Mouse (Mus musculus) cerebellum, adult 11 months (tissue): ENCODE measurements around the gene H2-T24.

Source experiments
- DNase-seq: peaks from one replicate; pipeline ENCODE4 v3.0.0; 2022

H2-T24 gene

DNA sequence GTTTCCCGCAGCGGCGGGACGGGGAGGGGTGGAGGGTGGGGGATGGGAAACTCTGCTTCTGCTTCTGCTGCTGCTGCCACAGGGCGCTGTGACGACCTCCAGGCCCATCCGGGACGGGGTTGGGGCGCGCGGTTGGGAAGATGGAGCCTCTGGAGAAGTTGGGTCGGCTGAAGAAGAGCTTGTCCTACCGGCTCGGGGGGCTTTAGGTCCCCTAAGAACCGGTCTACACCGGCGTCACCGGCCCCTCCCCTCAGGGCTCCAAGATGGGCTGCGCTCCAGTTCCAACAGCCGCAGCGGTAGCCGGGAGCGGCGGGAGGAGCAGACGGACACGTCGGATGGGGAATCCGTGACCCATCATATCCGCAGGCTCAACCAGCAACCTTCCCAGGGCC is 40.0 kb downstream of the H2-T24 start:
- peak; percentile 65 for DNase-seq

DNA sequence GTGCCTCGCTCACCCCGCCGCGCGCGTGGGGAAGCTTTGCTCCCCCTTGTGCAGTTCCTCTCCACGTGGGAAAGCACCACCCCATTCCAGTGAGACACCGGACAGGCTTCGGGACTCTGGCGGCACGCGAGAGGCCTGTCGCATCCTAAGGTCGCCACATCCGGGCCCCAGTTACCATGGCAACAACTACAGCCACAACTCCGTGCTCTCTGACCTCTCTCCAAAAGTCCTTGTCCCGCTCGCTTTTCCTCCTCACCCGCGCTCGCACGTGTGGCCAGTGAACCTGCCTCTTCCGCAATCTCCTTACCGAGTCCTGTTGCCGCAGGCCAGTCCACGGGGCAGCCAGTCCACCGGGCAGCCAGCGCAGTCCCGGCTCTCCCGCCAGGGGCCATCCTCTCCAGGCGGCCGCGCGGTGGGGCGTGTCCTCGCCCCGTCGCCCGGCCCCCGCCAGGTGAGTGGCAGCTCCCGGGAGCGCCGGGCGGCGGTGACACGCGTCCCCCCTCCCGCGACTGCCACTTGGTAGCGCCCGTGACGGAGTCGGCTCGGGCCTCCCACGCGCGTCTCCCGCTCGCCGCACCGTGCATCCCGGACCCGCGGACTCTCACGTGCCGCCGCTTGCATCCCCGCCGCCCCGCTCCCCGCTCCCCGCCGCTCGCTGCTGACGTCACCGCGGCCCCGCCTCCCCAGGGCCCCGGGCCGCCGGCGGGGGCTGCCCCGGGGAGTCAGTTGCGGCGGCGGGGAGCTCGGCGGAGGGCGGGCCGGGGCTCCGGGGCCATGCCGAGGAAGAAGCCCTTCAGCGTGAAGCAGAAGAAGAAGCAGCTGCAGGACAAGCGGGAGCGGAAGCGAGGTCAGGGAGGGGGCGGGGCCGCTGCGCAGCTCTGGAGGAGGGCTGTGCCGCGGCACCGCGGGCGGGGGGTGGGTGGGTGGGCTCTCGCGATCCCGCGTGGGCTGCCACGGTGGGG is 40.7 kb downstream of the H2-T24 start, which contains the start of the genes Gnl1 and Prr3:
Gnl1 (plus strand) TSS at position 451 of the 962 bp plus-strand sequence.
Prr3 (minus strand) TSS at position 836 of the 962 bp plus-strand sequence.
- DNase-seq = peak; percentile 89

DNA sequence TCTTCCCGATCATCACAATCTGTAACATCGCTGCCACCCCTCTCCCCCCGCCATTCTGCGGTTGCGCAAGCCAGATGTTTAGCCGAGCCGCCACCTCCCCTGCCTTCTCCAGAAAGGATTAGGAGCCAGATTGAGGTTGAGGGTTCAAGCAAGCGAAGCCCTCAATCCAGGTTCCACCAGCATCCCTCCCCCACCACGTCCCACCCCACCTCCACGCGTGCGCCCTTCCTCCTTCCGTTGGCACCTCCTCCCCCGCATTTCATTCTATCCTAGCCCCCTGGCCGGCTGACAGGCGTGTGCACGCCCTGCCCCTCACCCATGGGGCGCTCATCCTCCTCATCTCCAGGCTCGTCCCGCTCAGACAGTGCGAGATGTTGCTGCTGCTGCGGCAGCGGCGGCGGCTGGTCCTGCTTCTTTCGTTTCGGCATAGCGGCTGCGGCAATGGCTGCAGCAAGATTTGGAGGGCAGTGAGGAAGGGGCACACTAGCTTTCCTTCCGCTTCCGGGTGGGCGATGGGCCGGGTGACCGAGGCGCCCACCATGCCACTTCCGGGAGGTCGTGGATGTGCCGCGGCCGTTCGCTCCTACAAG is 41.5 kb downstream of the H2-T24 start:
- DNase-seq = no peak

DNA sequence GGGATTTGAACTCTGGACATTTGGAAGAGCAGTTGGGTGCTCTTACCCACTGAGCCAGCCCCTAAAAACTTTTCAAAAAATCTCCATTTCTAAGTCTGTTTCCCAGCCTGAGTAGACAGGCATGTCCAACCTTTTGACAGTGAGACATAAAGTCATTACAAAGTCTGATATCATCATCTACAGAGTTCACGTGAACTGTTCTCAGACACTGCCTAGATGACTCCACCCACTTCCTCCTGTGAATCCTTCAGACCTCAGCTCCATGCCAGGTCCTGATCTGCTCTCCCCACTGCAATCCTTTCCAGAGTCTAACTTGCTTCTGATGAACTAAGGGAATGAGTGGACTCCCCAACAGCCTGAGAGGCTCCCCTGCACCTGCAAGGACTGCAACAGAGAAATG is 48.2 kb downstream of the H2-T24 start:
- DNase-seq = no peak

DNA sequence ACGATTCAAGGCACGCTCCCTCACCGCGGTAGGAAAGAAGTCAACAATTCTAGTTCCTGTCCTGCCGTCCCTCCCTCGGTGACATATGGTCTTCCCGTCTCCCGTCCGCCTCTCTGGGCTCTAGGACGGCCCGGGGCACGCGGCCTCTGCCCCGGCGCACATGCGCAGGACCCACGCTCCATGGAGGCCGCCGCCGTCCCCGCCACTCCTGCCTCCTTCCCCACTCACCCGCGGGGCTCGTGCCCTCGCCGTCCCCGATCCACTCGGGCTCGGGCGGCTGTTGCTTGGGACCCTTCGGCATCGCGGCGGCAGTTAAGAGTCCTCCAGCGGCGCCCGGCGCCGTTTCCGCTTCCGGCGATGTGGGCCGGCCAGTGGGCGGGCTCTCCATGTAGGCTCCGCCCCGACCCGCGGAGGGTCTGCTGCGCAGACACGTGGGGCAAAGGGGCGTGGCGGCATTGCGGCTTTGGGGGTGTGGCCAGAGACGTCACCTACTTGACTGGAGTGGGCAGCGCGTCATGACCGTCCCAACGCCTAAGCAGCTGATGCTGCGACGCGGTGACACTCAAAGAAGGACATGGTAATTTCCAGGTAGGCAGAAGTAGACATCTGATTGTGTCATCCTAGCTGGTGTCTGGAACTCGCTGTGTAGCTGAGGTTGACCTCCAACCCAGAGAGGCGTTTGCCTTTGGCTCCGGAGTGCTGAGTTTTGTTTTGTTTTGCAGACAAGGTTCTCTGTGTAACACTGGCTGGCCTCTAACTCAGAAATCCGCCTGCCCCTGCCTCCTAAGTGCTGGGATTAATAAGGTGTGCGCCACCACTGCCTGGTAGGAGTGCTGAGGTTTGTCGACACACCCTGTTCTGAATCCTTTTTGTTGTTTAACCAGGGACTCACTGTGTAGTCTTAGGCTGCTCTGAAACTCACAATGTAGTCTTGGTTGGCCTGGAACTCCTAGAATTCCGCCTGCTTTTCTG is 50.7 kb downstream of the H2-T24 start, which contains the start of gene Abcf1:
Abcf1 (minus strand) TSS at position 344 of the 972 bp plus-strand sequence.
- peak; percentile 99 for DNase-seq

DNA sequence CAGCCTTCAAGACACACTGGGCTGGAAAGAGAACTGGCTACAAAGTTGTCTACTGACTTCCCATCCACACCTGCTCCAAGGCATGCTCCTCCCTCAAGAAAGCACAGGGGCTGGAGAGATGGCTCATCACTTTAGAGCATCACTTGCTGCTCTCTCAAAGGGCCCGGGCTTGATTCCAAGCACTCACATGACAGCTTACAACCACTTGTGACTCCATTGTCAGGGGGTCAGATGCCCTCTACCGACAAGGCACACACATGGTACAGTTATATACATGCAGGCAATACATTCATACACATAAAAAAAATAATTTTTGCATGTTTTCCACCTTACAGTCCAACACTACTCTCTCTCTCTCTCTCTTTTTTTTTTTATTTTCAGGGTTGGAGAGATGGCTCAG is 52.7 kb downstream of the H2-T24 start:
- no peak for DNase-seq

DNA sequence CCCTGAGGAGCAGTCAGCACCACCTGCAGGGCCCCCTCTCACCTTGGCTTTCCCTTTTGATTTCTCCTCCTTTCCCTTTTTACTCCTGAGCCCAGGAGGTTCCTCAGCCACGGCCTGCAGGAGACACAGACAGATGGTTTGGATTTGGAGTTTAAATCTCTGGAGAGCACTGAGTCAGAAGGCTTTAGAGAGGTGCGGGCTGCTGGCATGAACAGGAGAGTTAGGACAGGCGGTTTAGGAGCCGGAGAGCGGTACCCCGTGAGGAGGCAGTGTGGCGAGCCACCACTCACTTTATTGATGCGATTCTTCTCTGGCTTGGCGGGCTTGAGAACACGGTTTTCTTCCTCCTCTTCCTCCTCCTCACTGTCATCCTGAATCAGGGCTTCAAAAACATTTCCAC is 57.1 kb downstream of the H2-T24 start:
- DNase-seq = no peak

DNA sequence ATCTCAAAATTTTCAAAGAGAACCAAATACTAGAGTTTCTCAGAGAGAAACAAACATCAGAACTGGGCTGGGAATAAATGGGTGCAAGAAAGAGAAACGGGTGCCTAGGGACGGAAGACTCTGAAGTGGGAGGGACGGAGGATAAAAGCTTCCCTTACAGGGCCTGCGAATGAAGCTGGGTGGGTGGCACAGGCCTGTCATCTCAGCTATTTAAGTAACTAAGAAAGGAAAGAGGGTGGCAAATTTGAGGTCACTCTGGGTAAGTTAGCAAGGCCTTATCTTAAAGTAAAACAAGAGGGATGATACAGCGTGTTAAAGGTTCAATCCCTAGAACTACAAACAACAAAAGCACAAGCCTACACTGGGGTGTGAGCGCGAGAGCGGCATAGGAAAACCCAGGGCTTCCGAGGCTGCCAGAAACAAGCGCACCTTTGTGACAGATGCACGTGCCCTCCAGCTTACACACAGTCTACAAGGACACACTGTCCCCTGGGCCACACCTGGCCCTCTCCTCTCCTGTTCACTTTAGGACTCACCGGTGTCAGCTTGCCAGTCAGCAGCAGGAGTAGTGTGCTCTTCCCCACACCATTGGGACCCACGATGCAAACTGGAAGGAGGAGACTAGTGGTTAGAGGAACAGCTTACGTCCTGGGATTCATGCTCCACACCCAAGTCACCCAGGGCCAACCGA is 61.7 kb downstream of the H2-T24 start:
- DNase-seq = no peak
